20 mouse cellular contexts compared by ENCODE assay signal in the genomic region with DNA sequence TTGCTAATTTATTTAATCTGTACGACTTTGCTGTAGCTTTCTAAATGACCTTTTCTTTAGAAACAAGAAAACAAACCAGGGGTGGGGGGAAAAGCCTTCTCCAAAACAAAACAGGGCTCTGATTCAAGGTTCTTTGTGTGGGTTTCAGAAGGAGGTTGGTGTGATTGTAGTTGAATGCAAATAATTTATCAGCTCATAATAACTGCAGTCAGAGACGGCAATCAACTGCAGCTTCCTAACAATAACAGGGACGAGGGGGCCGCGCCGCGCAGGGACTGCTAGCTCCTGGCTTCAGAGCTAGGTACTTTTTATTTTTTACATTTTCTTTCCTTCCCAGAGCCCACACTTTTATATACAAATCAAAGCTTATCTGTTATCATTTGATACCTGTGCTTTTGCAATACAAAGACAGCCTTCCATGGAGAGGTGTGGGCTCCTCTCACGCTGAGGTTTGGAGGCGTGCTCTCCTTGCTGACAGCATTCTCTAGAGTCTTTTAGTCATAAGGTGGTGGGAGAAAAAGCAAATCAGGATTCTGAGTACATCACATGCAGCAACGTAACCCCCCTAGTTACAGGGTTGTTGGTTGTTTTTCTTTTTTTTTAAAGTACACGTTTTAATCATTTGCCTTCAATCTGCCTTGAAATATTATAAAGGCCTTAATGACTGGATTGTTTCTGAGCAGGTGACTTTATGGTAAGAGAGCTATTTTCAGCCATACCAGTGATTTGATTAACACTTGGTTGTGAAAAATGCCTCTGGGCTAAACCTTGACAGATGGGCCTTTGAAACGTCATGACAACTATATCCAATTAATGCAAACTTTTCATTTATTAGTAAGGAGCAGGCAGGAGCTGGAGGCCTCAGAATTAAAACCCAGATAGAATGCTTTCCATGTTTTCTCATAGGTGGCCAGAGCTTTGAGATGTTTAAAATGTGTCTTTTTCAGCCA. TPM values are rescaled to one million over a fixed set of nuclear protein-coding genes. Genes with fewer than 3 reads are reported as not detected.
DNase-seq lines count a peak whose midpoint lies in the region; ATAC-seq lines count a peak whose summit lies in the region.
"Had no signal": no experiment of that assay in that cellular context is flagged by ENCODE, and none has a peak within 500 bp of the region (broad histone marks: within the 10 kb centered on the region; RNA-seq: fewer than 3 reads in every experiment).

No protein-coding gene starts in this region.

- WGBS in intestine, embryonic 14.5 days = 73% methylated on average over 12 of the region's 12 CpGs
- 66% methylated on average over 12 of the region's 12 CpGs for WGBS in intestine, embryonic 16.5 days
- WGBS in forebrain, embryonic 11.5 days = 37% methylated on average over 12 of the region's 12 CpGs
- 25% methylated on average over 12 of the region's 12 CpGs for WGBS in hindbrain, embryonic 15.5 days
- WGBS in midbrain, embryonic 16.5 days = 29% methylated on average over 12 of the region's 12 CpGs

- H3K4me1 ChIP-seq in intestine, embryonic 14.5 days (replicated peaks; ENCODE audit: control insufficient read depth, insufficient read depth, low read length) = no peaks in the 10 kb centered on the region
- H3K4me1 ChIP-seq in intestine, embryonic 16.5 days (ENCODE audit: control insufficient read depth, insufficient read depth, low read length) = peaks cover 4% of the 10 kb centered on the region
- peaks cover 34% of the 10 kb centered on the region; the same call in 1 of the 2 replicates for H3K4me1 ChIP-seq in forebrain, embryonic 11.5 days (replicated peaks; ENCODE audit: control insufficient read depth, insufficient read depth, low read length)
- H3K4me1 ChIP-seq in hindbrain, embryonic 15.5 days (replicated peaks) = peaks cover 41% of the 10 kb centered on the region
- peaks cover 44% of the 10 kb centered on the region for H3K4me1 ChIP-seq in midbrain, embryonic 16.5 days (ENCODE audit: control insufficient read depth, insufficient read depth, low read length)
- H3K4me1 ChIP-seq: liver, embryonic 13.5 days had no signal

- H3K27ac ChIP-seq in intestine, embryonic 14.5 days (ENCODE audit: low read depth) = no peak overlapping the region
- no peak overlapping the region for H3K27ac ChIP-seq in intestine, embryonic 16.5 days (ENCODE audit: low read length)
- H3K27ac ChIP-seq in forebrain, embryonic 11.5 days (ENCODE audit: low read depth, low read length) = peak overlapping the region; percentile 62; the same call in 1 of the 2 replicates
- H3K27ac ChIP-seq in hindbrain, embryonic 15.5 days (replicated peaks) = peak overlapping the region; percentile 66
- H3K27ac ChIP-seq in midbrain, embryonic 16.5 days (ENCODE audit: low read length) = peak overlapping the region; percentile 59
- H3K27ac ChIP-seq: gastrocnemius, adult 2 months; liver, embryonic 13.5 days had no signal

- no peak for ATAC-seq in intestine, embryonic 14.5 days (replicated peaks; ENCODE audit: low FRiP score, low TSS enrichment, low read depth)
- ATAC-seq in intestine, embryonic 16.5 days = no peak
- ATAC-seq in forebrain, embryonic 11.5 days (replicated peaks; ENCODE audit: low FRiP score) = no peak
- ATAC-seq in hindbrain, embryonic 15.5 days (ENCODE audit: low FRiP score, low read depth) = no peak
- 0 out of 2 replicates have a peak, but pooled peaks have one; percentile 27 for ATAC-seq in midbrain, embryonic 16.5 days
- no peak for ATAC-seq in CD4-positive, CD25-positive, alpha-beta regulatory T cell, adult 4 months

- H3K9ac ChIP-seq in intestine, embryonic 14.5 days (ENCODE audit: low read length) = no peak overlapping the region
- H3K9ac ChIP-seq in intestine, embryonic 16.5 days (ENCODE audit: low read depth, low read length) = no peak overlapping the region
- 0 out of 2 replicates have a peak overlapping the region, but pooled peaks have one; percentile 7 for H3K9ac ChIP-seq in forebrain, embryonic 11.5 days (ENCODE audit: low read length)
- H3K9ac ChIP-seq in hindbrain, embryonic 15.5 days = peak overlapping the region; percentile 26; the same call in 1 of the 2 replicates
- peak overlapping the region; percentile 18; the same call in 1 of the 2 replicates for H3K9ac ChIP-seq in midbrain, embryonic 16.5 days (ENCODE audit: low read depth, low read length)
- H3K9ac ChIP-seq: embryonic facial prominence, embryonic 15.5 days; liver, embryonic 13.5 days had no signal

- H3K27me3 ChIP-seq in intestine, embryonic 14.5 days (replicated peaks; ENCODE audit: control insufficient read depth, insufficient read depth, low read length) = no peaks in the 10 kb centered on the region
- H3K27me3 ChIP-seq in intestine, embryonic 16.5 days (replicated peaks; ENCODE audit: control insufficient read depth, insufficient read depth, low read length) = no peaks in the 10 kb centered on the region
- H3K27me3 ChIP-seq in forebrain, embryonic 11.5 days (ENCODE audit: control insufficient read depth, insufficient read depth, low read length) = no peaks in the 10 kb centered on the region
- no peaks in the 10 kb centered on the region for H3K27me3 ChIP-seq in hindbrain, embryonic 15.5 days
- no peaks in the 10 kb centered on the region for H3K27me3 ChIP-seq in midbrain, embryonic 16.5 days (ENCODE audit: control insufficient read depth, insufficient read depth, low read depth, low read length)
- H3K27me3 ChIP-seq: embryonic facial prominence, embryonic 15.5 days; liver, embryonic 13.5 days had no signal

- no peaks in the 10 kb centered on the region for H3K9me3 ChIP-seq in intestine, embryonic 14.5 days (ENCODE audit: control insufficient read depth, low read length)
- no peaks in the 10 kb centered on the region for H3K9me3 ChIP-seq in intestine, embryonic 16.5 days (ENCODE audit: control insufficient read depth, low read length)
- no peaks in the 10 kb centered on the region for H3K9me3 ChIP-seq in forebrain, embryonic 11.5 days (ENCODE audit: control insufficient read depth, low read length)
- no peaks in the 10 kb centered on the region for H3K9me3 ChIP-seq in hindbrain, embryonic 15.5 days
- no peaks in the 10 kb centered on the region for H3K9me3 ChIP-seq in midbrain, embryonic 16.5 days (replicated peaks; ENCODE audit: control insufficient read depth, low read length, poor library complexity, severe bottlenecking)
- H3K9me3 ChIP-seq: embryonic facial prominence, embryonic 15.5 days; liver, embryonic 13.5 days had no signal

- peak; percentile 33 for DNase-seq in intestine, embryonic 14.5 days (ENCODE audit: low spot score)
- DNase-seq in forebrain, embryonic 11.5 days (ENCODE audit: low spot score) = no peak
- DNase-seq in gastrocnemius, postnatal 4 days (ENCODE audit: low spot score in 2 of 2) = no peak
- DNase-seq in layer of hippocampus, adult 9-11 months = no peak
- DNase-seq: B cell, adult 2 months; cerebellum, postnatal 25 days; gastrocnemius, adult 2 months; kidney, adult 8-10 months; layer of hippocampus, postnatal 36 days; liver, embryonic 13.5 days; lung, postnatal 4 days had no signal

- no peak overlapping the region for H3K4me2 ChIP-seq in intestine, embryonic 14.5 days (ENCODE audit: low read length)
- no peak overlapping the region for H3K4me2 ChIP-seq in intestine, embryonic 16.5 days (ENCODE audit: low read depth, low read length)
- no peak overlapping the region for H3K4me2 ChIP-seq in forebrain, embryonic 11.5 days (ENCODE audit: low read depth, low read length, severe bottlenecking)
- peak overlapping the region; percentile 45 for H3K4me2 ChIP-seq in hindbrain, embryonic 15.5 days
- peak overlapping the region; percentile 23 for H3K4me2 ChIP-seq in midbrain, embryonic 16.5 days (ENCODE audit: low read length)
- H3K4me2 ChIP-seq: embryonic facial prominence, embryonic 15.5 days; liver, embryonic 13.5 days had no signal

- H3K4me3 ChIP-seq in intestine, embryonic 14.5 days (ENCODE audit: low read depth, low read length) = no peak overlapping the region
- no peak overlapping the region for H3K4me3 ChIP-seq in intestine, embryonic 16.5 days (ENCODE audit: low read length)
- no peak overlapping the region for H3K4me3 ChIP-seq in forebrain, embryonic 11.5 days (ENCODE audit: low read depth, low read length)
- H3K4me3 ChIP-seq in hindbrain, embryonic 15.5 days = 0 out of 2 replicates have a peak overlapping the region, but pooled peaks have one; percentile 2
- H3K4me3 ChIP-seq in midbrain, embryonic 16.5 days (ENCODE audit: low read depth, low read length) = no peak overlapping the region
- H3K4me3 ChIP-seq: embryonic facial prominence, embryonic 15.5 days; liver, embryonic 13.5 days had no signal

- H3K36me3 ChIP-seq in intestine, embryonic 14.5 days (ENCODE audit: control insufficient read depth, insufficient read depth, low read length) = no peaks in the 10 kb centered on the region
- no peaks in the 10 kb centered on the region for H3K36me3 ChIP-seq in intestine, embryonic 16.5 days (ENCODE audit: control insufficient read depth, insufficient read depth, low read length)
- no peaks in the 10 kb centered on the region for H3K36me3 ChIP-seq in forebrain, embryonic 11.5 days (ENCODE audit: control insufficient read depth, insufficient read depth, low read length)
- no peaks in the 10 kb centered on the region for H3K36me3 ChIP-seq in hindbrain, embryonic 15.5 days
- no peaks in the 10 kb centered on the region for H3K36me3 ChIP-seq in midbrain, embryonic 16.5 days (ENCODE audit: control insufficient read depth, insufficient read depth, low read length)
- H3K36me3 ChIP-seq: embryonic facial prominence, embryonic 15.5 days; liver, embryonic 13.5 days had no signal

RNA-seq across cellular contexts. Expression of a gene that starts 26.8 kb away (rescaled TPM):
- 27.2 and 28.9 TPM in 2 replicates for polyA plus RNA-seq in intestine, embryonic 14.5 days (2014; fragmentation: Nextera tagmentation; extraction: Ambion mirVana)
- polyA plus RNA-seq in intestine, embryonic 16.5 days (2015; fragmentation: Nextera tagmentation; extraction: Ambion mirVana) = 36.4 and 44.0 TPM in 2 replicates
- 30.1 and 31.5 TPM in 2 replicates for polyA plus RNA-seq in forebrain, embryonic 11.5 days (2014; fragmentation: Nextera tagmentation; extraction: Ambion mirVana)
- polyA plus RNA-seq in hindbrain, embryonic 15.5 days (2015; fragmentation: Nextera tagmentation; extraction: Ambion mirVana) = 39.5 and 41.4 TPM in 2 replicates
- 36.5 and 42.8 TPM in 2 replicates for polyA plus RNA-seq in midbrain, embryonic 16.5 days (2015; fragmentation: Nextera tagmentation; extraction: Ambion mirVana)
- total RNA-seq in gastrocnemius, postnatal 4 days (2021) = 10 to 100 TPM; 28.6 to 30.6 TPM
- polyA plus RNA-seq in CD4-positive, CD25-positive, alpha-beta regulatory T cell, adult 4 months (2017; shearing (Covaris generic)) = 10 to 100 TPM; 21.4 to 22.1 TPM

RNA-seq across cellular contexts. Expression of a gene that starts 26.9 kb away (rescaled TPM):
- 29.0 and 29.8 TPM in 2 replicates for polyA plus RNA-seq in intestine, embryonic 14.5 days (2014; fragmentation: Nextera tagmentation; extraction: Ambion mirVana)
- 25.6 and 27.4 TPM in 2 replicates for polyA plus RNA-seq in intestine, embryonic 16.5 days (2015; fragmentation: Nextera tagmentation; extraction: Ambion mirVana)
- 37.3 and 39.7 TPM in 2 replicates for polyA plus RNA-seq in forebrain, embryonic 11.5 days (2014; fragmentation: Nextera tagmentation; extraction: Ambion mirVana)
- polyA plus RNA-seq in hindbrain, embryonic 15.5 days (2015; fragmentation: Nextera tagmentation; extraction: Ambion mirVana) = 130 and 146 TPM in 2 replicates
- polyA plus RNA-seq in midbrain, embryonic 16.5 days (2015; fragmentation: Nextera tagmentation; extraction: Ambion mirVana) = 134 and 161 TPM in 2 replicates
- total RNA-seq in gastrocnemius, postnatal 4 days (2021) = 10 to 100 TPM; 18.8 to 19.4 TPM
- 10 to 100 TPM in 1 of 2 experiments, 1 to 10 TPM in 1; 8.7 to 12.1 TPM for polyA plus RNA-seq in CD4-positive, CD25-positive, alpha-beta regulatory T cell, adult 4 months (2017; shearing (Covaris generic))

RNA-seq across cellular contexts. Expression of a gene that starts 44.1 kb away (rescaled TPM):
- polyA plus RNA-seq in intestine, embryonic 14.5 days (2014; fragmentation: Nextera tagmentation; extraction: Ambion mirVana) = not detected in 2 replicates
- not detected in 2 replicates for polyA plus RNA-seq in intestine, embryonic 16.5 days (2015; fragmentation: Nextera tagmentation; extraction: Ambion mirVana)
- polyA plus RNA-seq in forebrain, embryonic 11.5 days (2014; fragmentation: Nextera tagmentation; extraction: Ambion mirVana) = 0.21 and 0.32 TPM in 2 replicates
- 0.32 and 0.51 TPM in 2 replicates for polyA plus RNA-seq in hindbrain, embryonic 15.5 days (2015; fragmentation: Nextera tagmentation; extraction: Ambion mirVana)
- polyA plus RNA-seq in midbrain, embryonic 16.5 days (2015; fragmentation: Nextera tagmentation; extraction: Ambion mirVana) = 0.09 and 0.22 TPM in 2 replicates
- total RNA-seq in gastrocnemius, postnatal 4 days (2021) = not detected
- polyA plus RNA-seq in CD4-positive, CD25-positive, alpha-beta regulatory T cell, adult 4 months (2017; shearing (Covaris generic)) = not detected
- total RNA-seq: gastrocnemius, adult 2 months; layer of hippocampus, postnatal 36 days; MEL had no signal
- polyA plus RNA-seq: heart, embryonic 16.5 days; liver, embryonic 13.5 days; small intestine, adult 2 months; stomach, embryonic 16.5 days had no signal

Comparison
In these comparisons a context has a peak if more than half of its experiments do, and no peak if none do; other contexts are left out.
1. H3K27ac ChIP-seq: peak in forebrain, embryonic 11.5 days (single experiment), hindbrain, embryonic 15.5 days (single experiment) and midbrain, embryonic 16.5 days (single experiment); none in intestine, embryonic 14.5 days (single experiment) and intestine, embryonic 16.5 days (single experiment).
2. H3K4me2 ChIP-seq: peak in hindbrain, embryonic 15.5 days (single experiment) and midbrain, embryonic 16.5 days (single experiment); none in intestine, embryonic 14.5 days (single experiment), intestine, embryonic 16.5 days (single experiment) and forebrain, embryonic 11.5 days (single experiment).
3. H3K9ac ChIP-seq: peak in forebrain, embryonic 11.5 days (single experiment), hindbrain, embryonic 15.5 days (single experiment) and midbrain, embryonic 16.5 days (single experiment); none in intestine, embryonic 14.5 days (single experiment) and intestine, embryonic 16.5 days (single experiment).